Mouse (Mus musculus): ENCODE results near the gene Gm21974. TPM values are rescaled to one million over a fixed set of nuclear protein-coding genes. Genes with fewer than 3 reads are reported as not detected.
"Not testable (repeated sequence)": the region's sequence is repeated elsewhere in the genome, so short reads cannot be mapped to it uniquely, and the experiment has no call there.

Gene Gm21974
- polyA plus RNA-seq (2015; fragmentation: Nextera tagmentation; extraction: Ambion mirVana): not detected in 2 replicates

DNA sequence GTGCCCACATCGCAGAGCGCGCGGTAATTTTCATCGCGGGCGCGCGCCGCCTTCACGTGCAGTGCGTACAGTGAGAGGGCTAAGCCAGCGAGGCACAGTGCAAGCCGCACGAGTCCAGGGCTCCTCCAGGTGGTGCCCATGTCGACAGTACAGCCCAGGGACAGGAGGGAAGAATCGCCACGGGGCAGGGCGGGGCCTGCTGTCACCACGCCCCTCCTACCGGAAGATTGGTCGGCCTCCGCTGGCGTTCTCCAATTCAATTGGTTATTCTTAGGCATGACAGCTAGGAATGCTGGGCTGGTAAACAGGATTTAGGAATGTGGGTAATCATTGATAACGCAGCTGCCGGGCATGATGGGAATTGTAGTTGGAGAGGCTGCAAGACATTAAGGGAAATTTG, at the start of gene Gm21974, which contains the start of gene Vkorc1:
TSS of gene Gm21974 (minus strand) at position 13 of the 400 bp plus-strand sequence.
TSS of gene Vkorc1 (minus strand) at position 176 of the 400 bp plus-strand sequence.
- ATAC-seq: peak; percentile 98
- under 1% methylated on average over 26 of the region's 26 CpGs for WGBS

GRCm38 (mm10) chr7:127944614-127945013, 49.4 kb upstream of the Gm21974 start:
- Histone ChIP-seq H3K4me2 (replicated peaks; ENCODE audit: low read depth, low read length) (0 out of 2 replicates have a peak overlapping the region, but pooled peaks have one; percentile 29), H3K27me3 (replicated peaks; ENCODE audit: insufficient read depth, low read length) (peaks cover 7% of the 10 kb centered on the region; the same call in 1 of the 2 replicates), H3K9me3 (ENCODE audit: low read length) (no peaks in the 10 kb centered on the region), H3K4me3 (ENCODE audit: low read depth, low read length) (no peak overlapping the region), H3K27ac (ENCODE audit: low read length) (no peak overlapping the region), H3K4me1 (ENCODE audit: insufficient read depth, low read depth, low read length) (no peaks in the 10 kb centered on the region), H3K36me3 (ENCODE audit: insufficient read depth, low read length) (no peaks in the 10 kb centered on the region), H3K9ac (replicated peaks; ENCODE audit: low read depth) (no peak overlapping the region)
- ATAC-seq (peak; percentile 37), DNase-seq (ENCODE audit: low spot score) (no peak)
- TF ChIP-seq EP300 (IDR thresholded peaks at IDR 0.05): no peak
- 0 out of 2 replicates have a peak, but pooled peaks have one; percentile 3 for TF ChIP-seq CTCF (IDR thresholded peaks at IDR 0.05)
- 13% methylated on average over 23 of the region's 23 CpGs for WGBS

More for the DNA sequence above, at the start of gene Gm21974, which contains the start of gene Vkorc1:
- TF ChIP-seq CTCF (IDR thresholded peaks at IDR 0.05) (peak; percentile 67), EP300 (IDR thresholded peaks at IDR 0.05) (no peak)
- peak; percentile 99 for DNase-seq (ENCODE audit: low spot score)
- H3K36me3 ChIP-seq (ENCODE audit: insufficient read depth, low read length): no peaks in the 10 kb centered on the region
- H3K27ac ChIP-seq (ENCODE audit: low read length): peak within 1 kb of the TSS; percentile 79
- H3K4me3 ChIP-seq (ENCODE audit: low read depth, low read length): peak within 1 kb of the TSS; percentile 64
- peak within 1 kb of the TSS; percentile 48 for H3K9ac ChIP-seq (replicated peaks; ENCODE audit: low read depth)
- H3K4me1 ChIP-seq (ENCODE audit: insufficient read depth, low read depth, low read length): peaks cover 6% of the 10 kb centered on the region; the same call in 1 of the 2 replicates
- H3K4me2 ChIP-seq (replicated peaks; ENCODE audit: low read depth, low read length): peak within 1 kb of the TSS; percentile 76
- no peaks in the 10 kb centered on the region for H3K27me3 ChIP-seq (replicated peaks; ENCODE audit: insufficient read depth, low read length)
- H3K9me3 ChIP-seq (ENCODE audit: low read length): no peaks in the 10 kb centered on the region

DNA sequence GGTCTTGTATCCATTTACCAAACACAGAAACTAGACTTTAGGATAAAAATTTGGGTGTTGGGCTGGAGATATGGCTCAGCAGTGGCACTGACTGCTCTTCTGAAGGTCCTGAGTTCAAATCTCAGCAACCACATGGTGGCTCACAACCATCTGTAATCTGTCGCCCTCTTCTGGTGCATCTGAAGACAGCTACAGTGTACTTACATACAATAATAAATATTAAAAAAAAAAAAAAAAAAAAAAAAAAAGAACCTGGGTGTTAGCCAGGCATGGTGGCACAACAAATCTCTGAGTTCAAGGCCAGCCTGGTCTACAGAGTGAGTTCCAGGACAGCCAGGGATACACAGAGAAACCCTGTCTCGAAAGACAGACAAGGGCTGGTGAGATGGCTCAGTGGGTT, 46.8 kb upstream of the Gm21974 start:
- not testable (repeated sequence) for DNase-seq (ENCODE audit: low spot score); H3K4me2 ChIP-seq (replicated peaks; ENCODE audit: low read depth, low read length); H3K4me3 ChIP-seq (ENCODE audit: low read depth, low read length); H3K36me3 ChIP-seq (ENCODE audit: insufficient read depth, low read length); ATAC-seq; H3K27ac ChIP-seq (ENCODE audit: low read length); H3K9ac ChIP-seq (replicated peaks; ENCODE audit: low read depth); H3K4me1 ChIP-seq (ENCODE audit: insufficient read depth, low read depth, low read length); H3K9me3 ChIP-seq (ENCODE audit: low read length); H3K27me3 ChIP-seq (replicated peaks; ENCODE audit: insufficient read depth, low read length)
- TF ChIP-seq CTCF (IDR thresholded peaks at IDR 0.05): peak; percentile 30
- WGBS: 40% methylated on average over 2 of the region's 2 CpGs

DNA sequence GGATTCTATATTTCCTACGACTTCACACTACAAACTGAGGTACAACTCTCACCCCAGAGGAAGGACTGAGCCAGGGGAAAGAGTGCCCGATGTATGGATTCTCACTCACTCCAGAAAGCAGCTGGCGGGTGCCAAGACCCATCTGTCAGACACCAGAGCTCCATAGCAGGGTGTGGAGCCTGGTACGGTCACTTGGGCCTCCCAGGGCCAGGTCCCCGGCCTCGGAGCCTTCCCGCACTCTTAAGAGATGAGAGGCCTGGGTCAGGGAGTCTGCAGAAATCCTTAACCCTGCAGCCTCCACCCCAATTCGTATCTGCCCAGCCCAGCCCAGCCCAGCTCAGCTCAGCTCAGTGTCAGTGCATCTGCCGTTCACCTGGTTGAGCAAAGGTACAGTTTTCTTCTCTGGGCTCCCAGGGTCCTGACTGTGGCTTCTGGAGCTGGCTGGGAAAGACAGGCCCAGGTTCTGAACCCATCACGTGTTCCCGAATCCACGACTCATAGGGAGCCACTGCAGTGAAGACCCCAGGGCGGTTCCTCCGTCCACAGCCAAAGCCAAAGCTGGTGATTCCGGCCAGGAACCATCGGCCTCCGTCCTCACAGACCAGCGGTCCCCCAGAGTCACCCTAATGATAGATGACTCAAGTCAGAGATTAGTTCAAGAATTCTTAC, 41.1 kb upstream of the Gm21974 start:
- Histone ChIP-seq H3K4me3 (ENCODE audit: low read depth, low read length) (peak overlapping the region; percentile 64), H3K4me2 (replicated peaks; ENCODE audit: low read depth, low read length) (peak overlapping the region; percentile 99), H3K4me1 (ENCODE audit: insufficient read depth, low read depth, low read length) (peaks cover 6% of the 10 kb centered on the region; the same call in 1 of the 2 replicates), H3K9me3 (ENCODE audit: low read length) (no peaks in the 10 kb centered on the region), H3K9ac (replicated peaks; ENCODE audit: low read depth) (peak overlapping the region; percentile 51), H3K36me3 (ENCODE audit: insufficient read depth, low read length) (no peaks in the 10 kb centered on the region), H3K27ac (ENCODE audit: low read length) (peak overlapping the region; percentile 71; the same call in 1 of the 2 replicates), H3K27me3 (replicated peaks; ENCODE audit: insufficient read depth, low read length) (no peaks in the 10 kb centered on the region)
- no peak for TF ChIP-seq CTCF (IDR thresholded peaks at IDR 0.05)
- TF ChIP-seq EP300 (IDR thresholded peaks at IDR 0.05): no peak
- ATAC-seq (no peak), DNase-seq (ENCODE audit: low spot score) (no peak)
- 55% methylated on average over 18 of the region's 18 CpGs for WGBS

DNA sequence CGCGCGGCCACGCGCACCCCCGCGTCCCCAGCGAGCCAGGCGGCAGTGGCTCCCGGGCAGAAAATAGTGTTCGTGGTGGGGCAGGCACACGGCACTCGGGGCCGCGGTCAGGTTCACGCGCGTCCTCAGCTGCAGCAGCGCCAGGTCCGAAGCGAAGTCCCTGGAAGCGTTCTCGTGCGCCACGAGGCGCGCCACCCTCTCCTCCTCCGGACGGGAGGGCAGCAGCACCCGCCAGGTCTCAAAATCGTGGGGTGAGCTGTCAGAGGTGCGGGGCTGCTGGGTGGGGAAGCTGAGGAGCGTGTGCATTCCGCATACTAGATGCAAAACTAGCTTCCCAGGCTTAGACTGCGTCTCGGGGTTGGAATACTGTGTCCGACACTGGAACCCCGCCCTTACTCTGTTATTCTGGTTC, 40.5 kb upstream of the Gm21974 start:
- Histone ChIP-seq H3K9me3 (ENCODE audit: low read length) (no peaks in the 10 kb centered on the region), H3K9ac (replicated peaks; ENCODE audit: low read depth) (peak overlapping the region; percentile 51), H3K4me3 (ENCODE audit: low read depth, low read length) (peak overlapping the region; percentile 64), H3K4me2 (replicated peaks; ENCODE audit: low read depth, low read length) (peak overlapping the region; percentile 99), H3K27ac (ENCODE audit: low read length) (peak overlapping the region; percentile 71; the same call in 1 of the 2 replicates), H3K4me1 (ENCODE audit: insufficient read depth, low read depth, low read length) (peaks cover 10% of the 10 kb centered on the region; the same call in 1 of the 2 replicates), H3K27me3 (replicated peaks; ENCODE audit: insufficient read depth, low read length) (no peaks in the 10 kb centered on the region), H3K36me3 (ENCODE audit: insufficient read depth, low read length) (no peaks in the 10 kb centered on the region)
- ATAC-seq (peak; percentile 23), DNase-seq (ENCODE audit: low spot score) (peak; percentile 49)
- under 1% methylated on average over 38 of the region's 38 CpGs for WGBS
- TF ChIP-seq EP300 (IDR thresholded peaks at IDR 0.05) (no peak), CTCF (IDR thresholded peaks at IDR 0.05) (no peak)

DNA sequence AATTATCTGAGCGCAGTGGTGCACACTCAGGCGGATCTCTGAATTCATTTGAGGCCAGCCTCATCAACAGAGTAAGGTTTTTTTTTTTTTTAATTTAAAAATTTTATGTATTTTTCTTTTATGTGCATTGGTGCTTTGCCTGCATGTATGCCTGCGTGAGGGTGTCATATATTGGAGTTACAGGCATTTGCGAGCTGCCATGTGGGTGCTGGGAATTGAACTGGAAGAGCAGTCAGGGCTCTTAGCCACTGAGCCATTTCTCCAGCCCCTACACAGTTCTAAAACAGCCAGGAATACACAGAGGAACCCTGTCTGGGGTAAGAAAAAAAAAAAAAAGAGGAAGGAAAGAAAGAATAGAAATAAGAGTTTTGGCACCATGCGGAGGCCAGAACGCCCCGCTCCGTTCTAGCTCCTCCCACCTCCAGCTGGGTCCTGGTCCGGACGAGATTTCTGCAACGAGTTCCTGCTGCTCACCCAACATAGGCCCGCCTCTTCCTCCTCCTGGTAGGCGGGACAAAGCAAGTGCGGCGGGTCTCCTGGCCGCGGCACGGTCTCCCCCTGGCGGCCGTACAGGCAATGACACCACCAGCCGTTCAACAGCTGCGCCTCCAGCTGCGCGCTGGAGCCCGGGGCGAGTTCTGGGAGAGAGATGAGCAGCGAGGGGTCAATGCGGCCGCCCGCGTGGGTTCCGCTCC, 39.9 kb upstream of the Gm21974 start:
- Histone ChIP-seq H3K9ac (replicated peaks; ENCODE audit: low read depth) (peak overlapping the region; percentile 51), H3K27ac (ENCODE audit: low read length) (peak overlapping the region; percentile 95; the same call in 1 of the 2 replicates), H3K4me3 (ENCODE audit: low read depth, low read length) (peak overlapping the region; percentile 64), H3K9me3 (ENCODE audit: low read length) (no peaks in the 10 kb centered on the region), H3K27me3 (replicated peaks; ENCODE audit: insufficient read depth, low read length) (no peaks in the 10 kb centered on the region), H3K4me2 (replicated peaks; ENCODE audit: low read depth, low read length) (peak overlapping the region; percentile 99), H3K36me3 (ENCODE audit: insufficient read depth, low read length) (no peaks in the 10 kb centered on the region), H3K4me1 (ENCODE audit: insufficient read depth, low read depth, low read length) (peaks cover 10% of the 10 kb centered on the region; the same call in 1 of the 2 replicates)
- TF ChIP-seq EP300 (IDR thresholded peaks at IDR 0.05) (no peak), CTCF (IDR thresholded peaks at IDR 0.05) (peak; percentile 99)
- peak; percentile 99 for DNase-seq (ENCODE audit: low spot score)
- WGBS: 6% methylated on average over 31 of the region's 32 CpGs
- ATAC-seq: peak; percentile 88
